Mouse (Mus musculus): Measurements from ENCODE around the gene Fam216a. TPM values are rescaled to one million over a fixed set of nuclear protein-coding genes. Genes with fewer than 3 reads are reported as not detected.

Fam216a gene
- total RNA-seq, 2 experiments from 2014 or later = 9.7 to 11.9 TPM

DNA sequence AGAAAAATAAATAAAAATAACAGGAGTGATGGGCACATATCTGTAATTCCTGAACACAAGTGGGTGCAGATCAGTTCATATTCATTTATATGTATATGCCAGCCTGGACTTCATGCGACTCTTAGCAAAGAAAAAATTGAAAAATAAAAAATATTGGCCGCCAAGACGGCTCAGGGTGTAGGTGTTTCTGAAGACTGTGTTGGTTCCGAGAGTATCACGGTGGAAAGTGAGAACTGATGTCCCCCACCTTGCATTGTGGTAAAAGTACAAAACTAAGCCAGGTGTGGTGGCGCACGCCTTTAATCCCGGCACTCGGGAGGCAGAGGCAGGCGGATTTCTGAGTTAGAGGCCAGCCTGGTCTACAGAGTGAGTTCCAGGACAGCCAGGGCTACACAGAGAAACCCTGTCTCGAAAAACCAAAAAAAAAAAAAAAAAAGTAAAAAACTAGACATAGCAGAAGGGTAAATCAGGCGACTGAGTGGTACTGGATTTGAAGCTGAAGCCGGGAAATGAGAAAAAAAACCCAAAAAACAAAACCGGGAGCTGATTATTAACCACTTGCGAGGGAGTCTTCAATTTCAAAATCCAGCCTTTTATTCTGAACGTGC is 19.1 kb upstream of the Fam216a start:
- no peak for DNase-seq

DNA sequence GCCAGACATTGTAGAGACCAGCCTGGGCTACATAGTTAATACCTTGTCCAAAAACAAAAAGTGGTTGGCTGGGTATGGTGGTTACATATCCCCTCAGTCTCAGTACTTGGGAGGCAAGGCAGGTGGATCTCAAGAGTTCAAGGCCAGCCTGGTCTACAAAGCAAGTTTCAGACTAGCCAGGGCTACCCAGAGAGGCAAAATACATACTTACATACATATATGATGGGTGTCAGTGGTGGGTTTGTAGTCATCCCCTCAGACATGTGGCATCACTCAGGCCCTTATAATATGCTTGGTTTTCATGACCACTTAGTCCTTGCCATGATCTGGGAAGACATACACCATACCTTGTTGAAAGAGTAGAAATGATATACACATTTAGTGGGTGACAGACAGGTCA is 18.5 kb upstream of the Fam216a start:
- DNase-seq = no peak

GRCm38 (mm10) chr5:122390006-122390405 is 17.8 kb upstream of the Fam216a start:
- no peak for DNase-seq

- DNase-seq = peak; percentile 68 to 80
Observed at GRCm38 (mm10) chr5:122379374-122380155, 7.4 kb upstream of the Fam216a start.

DNA sequence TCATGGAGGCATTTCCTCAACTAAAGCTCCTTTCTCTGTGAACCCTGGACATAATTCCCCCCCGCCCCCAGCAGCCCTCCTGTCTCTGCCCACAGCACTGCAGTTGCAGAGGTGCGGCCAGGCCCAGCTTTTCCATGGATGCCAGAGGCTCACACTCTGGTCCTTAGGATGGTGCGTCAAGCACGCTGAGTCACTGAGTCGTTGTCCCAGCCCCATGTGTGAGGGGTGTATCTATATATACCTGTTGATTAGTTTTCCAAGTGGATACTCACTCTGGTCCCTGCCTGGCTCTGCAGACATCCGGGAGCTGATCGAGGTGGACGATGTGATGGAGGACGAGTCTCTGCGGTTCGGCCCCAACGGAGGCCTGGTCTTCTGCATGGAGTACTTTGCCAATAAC is 6.0 kb upstream of the Fam216a start:
- no peak for DNase-seq

GRCm38 (mm10) chr5:122377101-122377833 is 5.1 kb upstream of the Fam216a start:
- no peak for DNase-seq

DNA sequence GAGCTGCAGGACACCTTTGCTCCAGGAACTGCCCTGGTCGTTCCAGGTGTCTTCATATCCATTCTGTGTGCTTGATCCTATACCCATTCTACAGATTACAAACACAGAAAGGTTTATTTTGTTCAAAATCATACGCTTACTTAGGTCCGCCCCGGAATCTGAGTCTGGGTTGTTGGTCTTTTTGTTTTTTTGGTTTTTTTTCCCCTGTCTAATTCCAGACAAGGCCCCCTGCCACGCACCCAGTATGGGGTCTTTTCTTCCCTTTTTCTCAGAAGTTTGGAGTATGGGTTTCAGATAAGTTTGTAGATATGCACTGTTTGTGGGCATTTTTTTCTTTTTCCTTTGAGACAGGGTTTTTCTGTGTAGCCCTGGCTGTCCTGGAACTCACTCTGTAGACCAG is 714 bp upstream of the Fam216a start:
- DNase-seq = no peak

GRCm38 (mm10) chr5:122371591-122372191 is 473 bp downstream of the Fam216a start, which contains the start of gene Gpn3:
Gene Gpn3 (plus strand): TSS chr5:122371876.
- peak in 1 of 2 experiments; percentile 30 for DNase-seq

DNA sequence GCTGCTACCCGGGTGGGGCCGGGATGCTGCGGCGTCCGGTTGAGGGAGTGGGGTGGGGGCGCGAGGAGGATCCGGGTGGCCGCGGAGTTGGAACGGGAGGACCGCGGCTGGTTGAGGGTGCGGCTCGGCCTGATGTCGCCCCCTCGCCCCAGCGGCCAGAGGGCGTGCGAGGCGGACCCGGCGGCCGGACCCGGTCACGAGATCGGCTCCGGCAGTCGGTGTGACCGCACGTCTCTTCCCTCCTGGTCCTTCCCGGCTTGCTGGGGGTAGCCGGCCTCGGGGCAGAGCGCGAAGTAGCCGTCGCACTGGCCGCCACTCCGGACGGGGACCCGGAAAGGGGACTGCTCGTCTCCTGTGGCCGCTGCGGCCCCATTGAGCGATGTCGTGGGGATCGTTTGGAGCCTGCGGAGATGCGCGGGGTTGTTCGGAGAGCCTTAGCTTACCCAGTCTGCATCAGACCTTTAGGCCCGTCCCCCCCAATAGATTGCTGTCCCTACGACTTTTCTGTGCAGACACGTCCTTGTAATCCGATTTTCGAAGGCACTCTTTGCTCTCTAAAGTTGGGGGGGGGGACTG is 17.6 kb downstream of the Fam216a start:
- DNase-seq = no peak

DNA sequence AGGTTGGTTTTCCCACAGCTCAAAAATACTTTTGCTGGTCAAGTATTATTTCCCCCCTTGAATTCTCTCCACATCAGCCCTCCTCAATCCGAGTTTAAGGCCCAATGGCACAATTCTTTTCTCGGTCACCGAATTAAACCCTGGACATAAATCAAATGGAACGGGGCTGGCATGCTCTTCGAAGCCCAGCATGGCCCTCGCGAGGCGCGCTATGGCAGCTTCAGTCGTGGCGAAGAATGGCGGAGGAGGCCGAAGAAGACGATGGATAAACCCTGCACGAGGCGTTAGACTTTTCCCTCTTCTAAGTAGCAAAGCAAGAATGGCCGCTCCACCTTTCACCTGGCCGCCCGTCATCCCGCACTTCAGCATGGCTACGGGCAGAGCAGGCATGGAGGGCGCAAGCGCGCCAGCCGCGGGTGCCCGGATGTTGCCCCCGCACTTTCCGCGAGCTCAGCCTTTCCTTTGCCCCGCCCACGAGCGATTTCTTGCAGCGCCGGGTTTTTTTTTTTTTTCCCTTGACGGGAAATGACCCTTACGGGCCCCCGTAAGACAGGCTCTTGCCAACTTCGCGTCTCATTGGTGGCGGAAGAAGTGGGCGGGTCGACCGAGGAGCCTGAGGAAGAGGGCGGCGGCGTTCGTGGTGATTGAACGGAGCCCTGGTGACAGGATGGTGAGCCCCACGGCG is 18.2 kb downstream of the Fam216a start, which contains the start of the genes Rad9b and Vps29:
Rad9b (minus strand) TSS at position 427 of the 685 bp plus-strand sequence.
Vps29 (plus strand) TSS at position 563 of the 685 bp plus-strand sequence.
- peak; percentile 98 to 100 for DNase-seq

DNA sequence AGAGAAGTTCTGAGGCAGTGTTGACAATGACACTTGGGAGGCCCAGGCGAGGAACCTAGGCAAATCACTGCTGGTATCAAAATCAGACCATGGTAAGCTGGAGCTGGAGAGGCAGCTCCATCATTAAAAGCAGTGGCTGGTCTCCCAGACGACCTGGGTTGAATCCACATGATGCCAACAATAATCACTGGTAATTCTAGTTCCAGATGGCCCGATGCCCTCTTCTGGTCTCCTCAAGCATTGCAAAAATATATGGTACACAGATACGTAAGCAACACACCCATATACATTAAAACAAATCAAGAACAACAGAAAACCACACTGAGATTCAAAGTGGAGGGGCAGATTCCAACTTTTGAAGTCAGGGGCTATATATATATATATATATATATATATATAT is 26.4 kb downstream of the Fam216a start:
- no peak for DNase-seq

DNA sequence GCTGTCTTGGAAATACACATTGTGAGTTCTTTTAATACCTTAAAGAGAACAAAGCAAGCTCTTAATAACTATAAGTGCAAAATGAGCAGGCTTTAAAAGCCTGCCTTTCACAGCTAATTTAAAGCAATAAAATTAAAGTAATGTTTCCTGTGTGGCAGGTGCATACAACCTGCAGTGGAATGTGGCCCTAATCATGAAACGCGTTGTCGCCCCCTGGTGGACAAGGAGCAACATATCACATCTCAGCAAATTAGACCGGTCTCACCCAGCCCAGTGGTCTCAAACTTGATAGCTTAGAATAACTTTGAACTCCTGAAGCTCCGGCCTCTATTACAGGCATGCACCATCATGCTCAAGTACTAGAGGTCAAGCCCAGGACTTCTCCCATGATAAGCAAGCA is 27.9 kb downstream of the Fam216a start:
- peak; percentile 67 to 90 for DNase-seq

DNA sequence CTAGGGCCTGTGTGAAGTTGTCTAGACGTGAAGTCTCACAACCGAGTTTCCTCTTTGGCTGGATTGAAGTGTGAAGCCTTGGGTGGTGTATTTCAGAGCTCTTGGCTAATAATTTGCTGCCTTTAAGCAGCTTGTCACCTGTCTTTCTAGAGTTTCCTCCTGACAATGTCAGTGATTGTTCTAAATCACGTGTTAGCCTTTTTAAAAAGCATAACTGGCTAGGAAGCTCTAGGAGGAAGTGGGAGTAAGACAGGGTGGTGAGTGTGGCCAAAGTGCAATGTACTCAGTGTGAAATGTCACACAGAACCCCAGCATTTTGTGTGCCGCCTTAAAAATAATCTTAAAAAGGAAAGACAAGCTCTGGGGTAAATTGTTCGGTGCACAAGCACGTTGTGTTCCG is 28.4 kb downstream of the Fam216a start:
- DNase-seq = no peak

- DNase-seq = no peak
Observed at GRCm38 (mm10) chr5:122342874-122343273, 29.3 kb downstream of the Fam216a start.

- DNase-seq = no peak
Observed at GRCm38 (mm10) chr5:122336554-122337294, 35.4 kb downstream of the Fam216a start.

GRCm38 (mm10) chr5:122334682-122335081 is 37.5 kb downstream of the Fam216a start:
- DNase-seq = no peak

- no peak for DNase-seq
Observed at GRCm38 (mm10) chr5:122330269-122330668, 41.9 kb downstream of the Fam216a start.

DNA sequence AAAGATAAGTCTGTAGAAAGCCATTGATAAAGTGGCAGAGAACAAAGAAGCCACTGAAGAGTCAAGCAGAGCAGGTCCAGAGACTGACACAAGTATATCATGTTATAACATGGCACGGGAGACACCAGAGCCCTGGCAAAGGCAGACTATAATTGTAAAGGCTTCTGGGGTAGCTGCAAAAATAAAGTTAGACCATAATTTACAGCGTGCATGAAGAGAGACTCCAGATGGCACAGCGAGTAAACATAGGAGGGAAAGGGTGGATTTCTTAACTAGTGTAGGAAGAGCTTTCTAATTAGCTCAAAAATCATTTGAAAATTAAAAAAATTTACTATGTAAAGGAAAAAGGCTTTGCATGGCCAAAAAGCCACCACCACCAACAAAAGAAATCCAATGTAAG is 44.9 kb downstream of the Fam216a start:
- no peak for DNase-seq

- DNase-seq = no peak
Observed at GRCm38 (mm10) chr5:122325477-122325876, 46.7 kb downstream of the Fam216a start.

GRCm38 (mm10) chr5:122324608-122325431 is 47.3 kb downstream of the Fam216a start:
- peak in 1 of 2 experiments; percentile 53 for DNase-seq
